Mouse (Mus musculus): ENCODE measurements around the gene Knstrn.

DNA sequence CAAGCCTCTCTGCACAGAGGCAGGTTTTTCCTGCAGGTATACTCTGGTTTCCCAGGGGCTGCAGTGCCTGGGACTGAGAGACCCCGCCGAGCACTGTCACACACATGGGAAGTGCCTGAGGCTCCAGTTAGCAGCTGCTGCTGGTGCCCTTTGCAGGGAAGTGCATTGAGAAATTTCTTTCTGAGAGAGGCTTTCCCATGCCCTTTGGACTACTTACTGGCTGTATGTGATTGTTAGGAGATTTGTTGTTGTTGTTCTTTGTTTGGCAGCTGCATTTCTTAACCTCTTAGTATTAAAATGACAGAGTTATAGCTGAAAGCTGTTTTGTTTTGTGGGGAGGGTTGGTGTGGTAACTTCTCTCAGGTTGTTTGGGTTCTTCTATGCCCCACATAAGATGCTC lies 2.9 kb upstream of the Knstrn start:
- TF ChIP-seq CTCF (IDR thresholded peaks at IDR 0.05; ENCODE audit: control insufficient read depth, insufficient read depth, low read length) (no peak), POLR2A (IDR thresholded peaks at IDR 0.05; ENCODE audit: borderline replicate concordance, control insufficient read depth, low read depth, low read length) (no peak)
